Mouse (Mus musculus): ENCODE measurements around the gene Gdap1l1. TPM values are rescaled to one million over a fixed set of nuclear protein-coding genes. Genes with fewer than 3 reads are reported as not detected.

The Gdap1l1 gene
- polyA plus RNA-seq, 1 experiment from 2014 or later, result 1.1 TPM

- H3K4me3 ChIP-seq (ENCODE audit: inconsistent target), result no peak overlapping the region
- WGBS (ENCODE audit: missing documents), result 77% methylated on average over 8 of the region's 9 CpGs
- peaks cover 98% of the 10 kb centered on the region for H3K79me2 ChIP-seq (ENCODE audit: inconsistent target)
- peaks cover 59% of the 10 kb centered on the region for H3K36me3 ChIP-seq (ENCODE audit: inconsistent target)
- H3K27ac ChIP-seq, result no peak overlapping the region
These were observed 25.3 kb upstream of the Gdap1l1 start for GRCm38 (mm10) chr2:163412846-163413590.

DNA sequence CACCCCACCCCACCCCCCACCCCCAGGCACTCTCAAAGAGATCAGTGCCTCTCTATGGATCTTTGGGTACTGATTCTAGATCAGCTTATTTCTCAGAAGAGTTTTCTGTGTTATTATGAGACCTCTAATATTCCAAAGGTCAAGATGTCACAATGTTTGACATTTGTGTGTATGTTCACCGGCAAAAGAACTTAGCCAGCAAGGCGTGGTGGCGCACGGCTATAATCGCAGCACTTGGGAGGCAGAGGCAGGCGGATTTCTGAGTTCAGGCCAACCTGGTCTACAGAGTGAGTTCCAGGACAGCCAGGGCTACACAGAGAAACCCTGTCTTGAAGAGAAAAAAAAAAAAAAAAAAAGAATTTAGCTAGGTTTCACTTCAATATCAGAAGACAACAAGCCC, 21.2 kb upstream of the Gdap1l1 start:
- WGBS (ENCODE audit: missing documents), result 81% methylated on average over 6 of the region's 6 CpGs
- Histone ChIP-seq H3K79me2 (ENCODE audit: inconsistent target) (peaks cover 93% of the 10 kb centered on the region), H3K36me3 (ENCODE audit: inconsistent target) (peaks cover 23% of the 10 kb centered on the region), H3K4me3 (ENCODE audit: inconsistent target) (peak overlapping the region; percentile 82; the same call in 1 of the 2 replicates), H3K27ac (no peak overlapping the region)

DNA sequence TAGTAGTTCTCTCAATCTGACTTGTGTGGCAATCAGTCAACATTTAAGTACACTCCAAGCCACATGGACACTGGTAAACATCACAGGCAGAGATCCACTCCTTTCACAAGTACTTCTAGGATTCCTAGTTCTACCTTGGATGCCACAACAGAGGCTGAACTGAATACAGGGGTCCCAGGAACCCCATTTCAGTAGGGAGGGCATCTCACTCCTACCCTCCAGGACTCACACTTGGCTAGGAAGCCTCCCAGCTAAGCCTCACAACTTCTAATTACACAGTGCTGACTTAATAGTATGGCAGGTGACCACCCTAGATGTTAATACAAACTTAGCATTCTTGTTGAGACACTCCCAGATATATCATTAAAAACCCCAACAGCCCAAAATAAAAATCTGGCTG, 20.4 kb upstream of the Gdap1l1 start:
- Histone ChIP-seq H3K4me3 (ENCODE audit: inconsistent target) (peak overlapping the region; percentile 82), H3K27ac (peak overlapping the region; percentile 90), H3K36me3 (ENCODE audit: inconsistent target) (peaks cover 17% of the 10 kb centered on the region), H3K79me2 (ENCODE audit: inconsistent target) (peaks cover 85% of the 10 kb centered on the region)

- WGBS (ENCODE audit: missing documents), result 0% methylated on average over 50 of the region's 50 CpGs
- Histone ChIP-seq H3K79me2 (ENCODE audit: inconsistent target) (peaks cover 83% of the 10 kb centered on the region), H3K27ac (peak overlapping the region; percentile 90), H3K36me3 (ENCODE audit: inconsistent target) (peaks cover 9% of the 10 kb centered on the region), H3K4me3 (ENCODE audit: inconsistent target) (peak overlapping the region; percentile 82)
These were observed 19.4 kb upstream of the Gdap1l1 start for GRCm38 (mm10) chr2:163418841-163419345.

DNA sequence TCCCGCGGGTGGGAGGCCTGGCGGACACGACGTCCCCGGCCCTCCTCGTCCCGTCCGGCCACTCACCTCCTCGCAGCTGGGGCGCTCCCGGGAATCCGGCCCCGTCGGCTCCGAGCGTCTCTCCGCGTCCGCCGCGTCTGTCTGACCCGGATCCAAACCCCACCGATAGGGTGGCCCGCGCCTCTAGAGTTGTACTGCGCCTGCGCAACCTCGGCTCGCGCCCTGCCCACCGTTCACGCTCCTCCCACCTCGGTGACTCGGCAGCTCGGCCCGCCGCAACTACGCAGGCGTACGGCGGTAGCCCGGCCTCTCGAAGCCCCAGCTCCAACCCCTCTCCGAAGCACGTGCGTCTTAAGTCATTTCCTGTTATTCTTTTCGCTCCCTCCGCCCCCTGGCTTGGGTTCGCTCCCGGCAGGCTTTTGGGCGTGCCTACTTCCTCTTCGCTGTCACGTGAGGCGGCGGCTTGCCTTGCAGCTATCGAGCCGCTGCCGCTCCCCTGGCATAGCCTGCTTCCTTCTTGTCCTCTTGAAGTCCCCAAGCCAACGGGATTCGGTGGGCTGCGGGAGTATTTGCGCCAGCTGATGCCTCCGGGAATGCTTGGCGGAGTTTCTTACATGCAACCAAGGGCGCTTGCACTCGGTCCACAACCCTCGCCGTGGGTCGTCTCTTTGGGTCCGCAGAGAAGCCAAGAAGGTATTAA, 18.8 kb upstream of the Gdap1l1 start:
- H3K36me3 ChIP-seq (ENCODE audit: inconsistent target), result peaks cover 3% of the 10 kb centered on the region
- peak overlapping the region; percentile 97 for H3K27ac ChIP-seq
- H3K4me3 ChIP-seq (ENCODE audit: inconsistent target), result peak overlapping the region; percentile 90
- peaks cover 83% of the 10 kb centered on the region for H3K79me2 ChIP-seq (ENCODE audit: inconsistent target)
- under 1% methylated on average over 71 of the region's 71 CpGs for WGBS (ENCODE audit: missing documents)

- 9% methylated on average over 10 of the region's 10 CpGs for WGBS (ENCODE audit: missing documents)
- Histone ChIP-seq H3K4me3 (ENCODE audit: inconsistent target) (peak overlapping the region; percentile 90), H3K79me2 (ENCODE audit: inconsistent target) (peaks cover 75% of the 10 kb centered on the region), H3K27ac (peak overlapping the region; percentile 97), H3K36me3 (ENCODE audit: inconsistent target) (no peaks in the 10 kb centered on the region)
These were observed 17.9 kb upstream of the Gdap1l1 start for GRCm38 (mm10) chr2:163420366-163420886.

- Histone ChIP-seq H3K27ac (peak overlapping the region; percentile 27; the same call in 1 of the 2 replicates), H3K4me3 (ENCODE audit: inconsistent target) (no peak overlapping the region), H3K36me3 (ENCODE audit: inconsistent target) (no peaks in the 10 kb centered on the region), H3K79me2 (ENCODE audit: inconsistent target) (peaks cover 48% of the 10 kb centered on the region)
- 18% methylated on average over 9 of the region's 9 CpGs for WGBS (ENCODE audit: missing documents)
These were observed 15.2 kb upstream of the Gdap1l1 start for GRCm38 (mm10) chr2:163422895-163423660.

DNA sequence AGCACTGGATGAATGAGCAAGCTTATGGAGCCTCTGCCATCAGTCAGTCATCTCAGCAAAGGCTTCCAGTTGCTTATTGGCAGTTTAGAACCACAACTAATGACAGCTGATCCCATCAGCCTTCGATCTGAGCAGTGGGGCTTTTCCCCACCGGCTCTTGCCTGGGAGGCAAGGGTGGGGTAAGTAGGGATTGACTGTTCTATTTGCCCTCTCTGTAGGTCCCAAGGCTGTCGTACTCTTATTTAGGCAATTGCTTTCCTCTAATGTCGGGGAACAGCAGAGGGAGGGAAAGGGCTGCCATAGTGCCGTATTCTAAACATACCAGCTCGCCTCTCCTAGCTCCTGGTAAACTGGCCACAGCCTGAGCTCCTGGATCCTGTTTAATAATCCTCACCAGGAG, 13.7 kb upstream of the Gdap1l1 start, which contains the start of gene Oser1:
Gene Oser1, minus strand, starts transcription at position 101 of the 400 bp plus-strand sequence.
- no peaks in the 10 kb centered on the region for H3K36me3 ChIP-seq (ENCODE audit: inconsistent target)
- H3K27ac ChIP-seq, result no peak within 1 kb of the TSS
- no peak within 1 kb of the TSS for H3K4me3 ChIP-seq (ENCODE audit: inconsistent target)
- peaks cover 40% of the 10 kb centered on the region for H3K79me2 ChIP-seq (ENCODE audit: inconsistent target)
- WGBS (ENCODE audit: missing documents), result 87% methylated on average over 6 of the region's 6 CpGs

GRCm38 (mm10) chr2:163428346-163429011, 9.8 kb upstream of the Gdap1l1 start:
- WGBS (ENCODE audit: missing documents), result 72% methylated on average over 4 of the region's 4 CpGs
- Histone ChIP-seq H3K36me3 (ENCODE audit: inconsistent target) (no peaks in the 10 kb centered on the region), H3K27ac (no peak overlapping the region), H3K79me2 (ENCODE audit: inconsistent target) (peaks cover 12% of the 10 kb centered on the region; the same call in 1 of the 2 replicates), H3K4me3 (ENCODE audit: inconsistent target) (no peak overlapping the region)

DNA sequence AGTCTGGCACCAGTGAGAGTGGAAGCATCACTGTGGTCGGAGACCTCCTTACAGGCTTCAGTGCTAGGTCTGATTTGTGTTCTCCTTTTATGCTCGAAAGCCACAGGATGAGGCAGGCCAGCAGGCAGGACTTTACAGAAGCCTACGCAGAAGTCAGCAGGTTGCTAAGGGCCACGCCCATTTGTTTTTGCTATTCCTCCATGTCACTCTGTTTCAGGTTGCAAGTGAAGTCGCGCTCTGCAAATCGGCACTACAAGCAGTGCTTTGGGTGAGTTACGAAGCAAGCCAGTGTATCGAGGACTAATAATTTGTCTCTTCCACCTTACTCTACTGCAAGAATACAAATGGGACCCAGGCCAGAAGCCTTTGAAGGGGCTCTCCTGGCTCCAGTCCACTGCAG, 7.0 kb upstream of the Gdap1l1 start:
- WGBS (ENCODE audit: missing documents), result 88% methylated on average over 8 of the region's 9 CpGs
- Histone ChIP-seq H3K79me2 (ENCODE audit: inconsistent target) (no peaks in the 10 kb centered on the region), H3K36me3 (ENCODE audit: inconsistent target) (no peaks in the 10 kb centered on the region), H3K27ac (no peak overlapping the region), H3K4me3 (ENCODE audit: inconsistent target) (no peak overlapping the region)

DNA sequence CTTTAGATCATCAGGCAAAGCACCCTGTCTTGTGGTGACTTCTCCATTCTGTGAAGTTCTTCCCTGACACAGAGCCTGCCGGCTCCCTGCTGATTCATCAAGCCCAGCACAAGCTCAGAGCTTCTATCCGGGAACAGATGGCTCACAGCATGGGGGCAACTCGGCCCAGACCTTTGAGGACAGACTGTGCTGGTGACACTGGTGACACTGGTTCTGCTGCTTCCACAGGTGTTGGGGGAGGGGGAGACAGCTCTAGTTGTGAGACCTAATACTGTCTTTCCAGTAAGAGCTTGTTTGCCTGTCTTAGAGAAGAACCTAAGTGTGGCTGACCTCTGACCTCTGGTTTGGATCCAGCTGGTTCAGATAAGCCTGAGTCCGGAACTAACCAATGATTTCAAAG, 4.3 kb upstream of the Gdap1l1 start:
- H3K27ac ChIP-seq, result peak overlapping the region; percentile 0; the same call in 1 of the 2 replicates
- WGBS (ENCODE audit: missing documents), result 27% methylated on average over 4 of the region's 4 CpGs
- H3K4me3 ChIP-seq (ENCODE audit: inconsistent target), result no peak overlapping the region
- no peaks in the 10 kb centered on the region for H3K79me2 ChIP-seq (ENCODE audit: inconsistent target)
- no peaks in the 10 kb centered on the region for H3K36me3 ChIP-seq (ENCODE audit: inconsistent target)

DNA sequence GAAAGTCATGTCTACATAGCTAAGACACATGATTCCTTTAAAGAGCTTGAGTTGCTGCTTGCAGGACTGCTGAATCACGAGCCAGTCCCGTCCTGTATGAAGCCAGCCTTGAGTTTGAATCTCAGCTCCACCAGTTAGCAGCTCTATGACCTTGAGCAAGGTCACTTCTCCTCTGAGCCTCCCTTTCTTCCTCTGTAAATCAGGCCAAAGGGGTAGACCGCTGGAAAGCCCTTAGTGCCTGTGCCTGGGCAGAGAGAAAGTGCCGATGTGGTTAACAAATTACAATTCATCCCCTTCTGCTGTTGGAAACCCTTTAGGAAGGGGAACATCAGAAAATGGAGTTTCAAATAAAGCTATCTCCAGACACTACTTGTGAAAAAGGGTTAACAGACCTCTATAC, 476 bp upstream of the Gdap1l1 start:
- WGBS (ENCODE audit: missing documents), result 50% methylated on average over 4 of the region's 4 CpGs

GRCm38 (mm10) chr2:163438619-163439451, 559 bp downstream of the Gdap1l1 start:
- Histone ChIP-seq H3K79me2 (ENCODE audit: inconsistent target) (no peaks in the 10 kb centered on the region), H3K27ac (no peak overlapping the region), H3K4me3 (ENCODE audit: inconsistent target) (no peak overlapping the region), H3K36me3 (ENCODE audit: inconsistent target) (no peaks in the 10 kb centered on the region)
- WGBS (ENCODE audit: missing documents), result 7% methylated on average over 30 of the region's 30 CpGs

More for the DNA sequence above, 476 bp upstream of the Gdap1l1 start:
- Histone ChIP-seq H3K79me2 (ENCODE audit: inconsistent target) (no peaks in the 10 kb centered on the region), H3K4me3 (ENCODE audit: inconsistent target) (no peak overlapping the region), H3K36me3 (ENCODE audit: inconsistent target) (no peaks in the 10 kb centered on the region), H3K27ac (no peak overlapping the region)

Data from macrophage (primary cell).